Mouse (Mus musculus) fibroblast of lung, adult 2 months (primary cell): ENCODE data around the gene Fadd.

Experiments
- DNase-seq: peaks from one replicate; pipeline ENCODE4 v3.0.0-alpha.2; 2011; ENCODE audit warnings: low read depth

Gene Fadd

GRCm38 (mm10) chr7:144582284-144582980 is at the start of gene Fadd:
Fadd (minus strand) TSS chr7:144582463.
- peak; percentile 88 for DNase-seq

- DNase-seq: no peak
Measured at GRCm38 (mm10) chr7:144630622-144631021, 48.4 kb upstream of the Fadd start.

GRCm38 (mm10) chr7:144628334-144628915 is 46.2 kb upstream of the Fadd start:
- DNase-seq: no peak

GRCm38 (mm10) chr7:144627606-144628333 is 45.5 kb upstream of the Fadd start:
- no peak for DNase-seq

GRCm38 (mm10) chr7:144626042-144626441 is 43.8 kb upstream of the Fadd start:
- DNase-seq: no peak

- peak; percentile 79 for DNase-seq
Measured at GRCm38 (mm10) chr7:144620721-144621681, 38.7 kb upstream of the Fadd start.

- no peak for DNase-seq
Measured at GRCm38 (mm10) chr7:144620315-144620714, 38.1 kb upstream of the Fadd start.

- DNase-seq: no peak
Measured at GRCm38 (mm10) chr7:144615343-144615742, 33.1 kb upstream of the Fadd start.

- DNase-seq: peak; percentile 79
Measured at GRCm38 (mm10) chr7:144612829-144613228, 30.6 kb upstream of the Fadd start.

- DNase-seq: peak; percentile 46
Measured at GRCm38 (mm10) chr7:144612351-144612750, 30.1 kb upstream of the Fadd start.

GRCm38 (mm10) chr7:144611595-144611994 is 29.3 kb upstream of the Fadd start:
- no peak for DNase-seq

- no peak for DNase-seq
Measured at GRCm38 (mm10) chr7:144609568-144609967, 27.3 kb upstream of the Fadd start.

GRCm38 (mm10) chr7:144607862-144608261 is 25.6 kb upstream of the Fadd start:
- DNase-seq: no peak

- DNase-seq: no peak
Measured at GRCm38 (mm10) chr7:144604735-144605134, 22.5 kb upstream of the Fadd start.

- no peak for DNase-seq
Measured at GRCm38 (mm10) chr7:144604291-144604690, 22.0 kb upstream of the Fadd start.

GRCm38 (mm10) chr7:144600333-144600900 is 18.2 kb upstream of the Fadd start:
- DNase-seq: no peak

- no peak for DNase-seq
Measured at GRCm38 (mm10) chr7:144589508-144589907, 7.2 kb upstream of the Fadd start.

- no peak for DNase-seq
Measured at GRCm38 (mm10) chr7:144587291-144587690, 5.0 kb upstream of the Fadd start.

- no peak for DNase-seq
Measured at GRCm38 (mm10) chr7:144585648-144586047, 3.4 kb upstream of the Fadd start.

GRCm38 (mm10) chr7:144583619-144584018 is 1.4 kb upstream of the Fadd start:
- no peak for DNase-seq

- peak; percentile 93 for DNase-seq
Measured at GRCm38 (mm10) chr7:144581559-144582283, 542 bp downstream of the Fadd start.
